Mouse (Mus musculus): ENCODE measurements around the gene Abca8a. TPM values are rescaled to one million over a fixed set of nuclear protein-coding genes. Genes with fewer than 3 reads are reported as not detected.

Gene Abca8a
- 10 to 100 TPM; 38.8 to 88.2 (median 58.5) TPM for total RNA-seq (2022)

DNA sequence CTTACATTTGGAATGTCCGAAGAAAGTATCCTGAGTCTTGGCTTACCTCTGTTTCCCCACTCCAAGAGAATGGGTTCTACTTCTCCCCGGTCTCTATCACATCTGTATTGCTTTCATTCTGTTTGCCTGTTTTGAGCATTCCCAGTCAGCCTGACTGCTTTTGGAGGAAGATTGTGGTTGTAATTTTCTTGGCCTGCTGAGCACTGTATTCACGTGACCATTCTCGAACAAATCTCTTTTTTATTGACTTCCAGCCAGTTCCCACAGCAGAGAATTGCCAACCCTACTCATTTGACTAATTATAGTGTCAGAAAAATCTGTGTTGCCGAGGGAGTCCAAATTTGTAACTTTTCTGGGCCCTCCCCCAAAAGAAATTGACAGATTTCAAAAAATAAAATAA lies at the start of gene Abca8a:
Gene Abca8a, minus strand, starts transcription at position 121 of the 400 bp plus-strand sequence.
- no peak for DNase-seq

DNA sequence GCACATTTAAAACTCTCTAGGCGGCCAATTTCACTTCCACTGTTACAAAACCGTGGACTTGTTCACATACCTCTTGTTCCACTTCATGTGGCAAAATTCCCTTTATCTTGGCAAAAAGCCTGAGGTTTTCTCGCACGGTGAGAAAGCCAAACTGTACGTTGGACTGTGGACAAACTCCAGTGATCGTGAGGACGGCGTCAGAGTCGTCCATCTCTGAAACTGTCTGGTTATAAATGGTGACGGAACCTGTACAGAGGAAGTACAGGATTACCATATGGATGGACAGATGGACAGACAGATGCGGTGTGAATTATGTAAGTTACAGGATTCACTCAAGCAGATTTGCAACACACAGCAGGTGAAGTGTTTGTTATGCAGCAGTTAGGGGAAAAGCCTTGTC lies 49.6 kb upstream of the Abca8a start:
- DNase-seq = no peak

DNA sequence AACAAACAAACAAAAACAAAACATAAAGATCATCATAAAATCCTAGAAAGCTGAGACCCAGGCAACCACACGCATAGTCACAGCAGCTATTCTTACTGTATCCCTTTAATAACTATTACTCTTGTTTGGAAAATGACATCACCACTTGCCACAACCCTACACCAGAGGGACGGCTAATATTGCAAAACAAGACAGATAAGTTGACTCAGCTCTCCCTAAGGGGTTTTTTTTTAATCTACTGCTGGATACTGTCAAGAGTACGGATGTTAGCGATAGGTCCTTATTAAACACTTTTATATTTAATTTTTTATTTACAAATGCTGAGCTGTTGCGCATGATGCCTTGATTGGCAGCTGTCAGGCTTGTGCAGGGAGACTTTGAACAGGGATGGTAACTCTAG lies 35.0 kb upstream of the Abca8a start:
- DNase-seq = no peak

DNA sequence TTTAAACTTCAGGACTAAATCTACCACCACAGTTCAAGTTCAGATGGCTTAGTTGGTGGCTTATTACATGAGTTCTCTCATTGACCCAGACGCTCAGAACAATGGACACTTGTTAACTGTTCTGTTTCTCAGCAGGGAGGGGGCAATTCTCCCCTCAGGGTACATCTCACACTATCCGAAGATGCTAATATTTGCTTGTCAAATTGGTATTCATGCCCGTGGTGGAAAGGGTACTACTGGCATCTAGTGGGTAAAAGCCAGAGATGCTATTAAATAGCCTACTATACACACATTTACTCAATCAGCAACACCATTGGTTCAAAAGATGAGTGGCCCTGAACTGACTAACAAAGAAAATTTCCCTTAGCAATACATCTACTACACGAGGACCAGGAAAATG lies 15.4 kb upstream of the Abca8a start:
- no peak for DNase-seq

- DNase-seq = no peak
These were observed 5.7 kb upstream of the Abca8a start for GRCm38 (mm10) chr11:110101437-110101836.

DNA sequence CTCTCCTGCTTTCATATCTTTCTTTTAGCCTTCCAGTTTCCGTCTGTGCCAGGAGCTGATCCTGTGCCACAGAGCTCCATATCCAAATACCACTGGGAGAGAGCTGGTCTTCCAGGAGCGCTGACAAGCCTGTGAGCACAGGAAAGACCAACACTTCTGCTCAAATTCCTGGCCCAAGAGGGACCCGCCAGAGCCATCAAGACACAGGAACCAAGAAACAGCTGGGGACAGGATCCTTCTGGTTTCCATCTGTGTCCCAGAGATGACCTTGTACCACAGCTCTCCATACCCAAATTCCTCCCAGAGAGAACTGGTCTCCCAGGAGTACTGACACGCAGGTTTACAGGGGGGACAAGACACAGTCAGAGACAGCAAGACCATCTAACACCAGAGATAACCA lies 3.1 kb upstream of the Abca8a start:
- DNase-seq = no peak

DNA sequence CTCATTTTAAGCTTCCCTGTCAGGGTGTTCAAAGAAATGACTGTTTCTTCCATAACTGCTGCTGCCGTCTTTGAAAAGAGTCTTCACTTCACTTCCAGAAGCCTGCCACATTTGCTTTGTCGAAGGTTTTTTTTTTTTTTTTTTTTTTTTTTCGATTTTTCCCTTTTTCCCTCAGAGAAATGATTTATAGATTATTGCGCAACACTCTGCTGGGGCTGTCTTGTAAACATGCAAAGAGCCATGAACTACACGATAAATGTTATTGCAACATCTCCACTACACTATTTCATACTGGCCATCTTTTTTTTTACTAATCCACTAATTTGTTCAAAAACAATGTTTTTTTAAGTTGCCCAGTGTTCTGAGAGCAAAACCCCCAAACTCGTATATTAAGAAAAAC lies 1.7 kb upstream of the Abca8a start:
- DNase-seq = no peak

DNA sequence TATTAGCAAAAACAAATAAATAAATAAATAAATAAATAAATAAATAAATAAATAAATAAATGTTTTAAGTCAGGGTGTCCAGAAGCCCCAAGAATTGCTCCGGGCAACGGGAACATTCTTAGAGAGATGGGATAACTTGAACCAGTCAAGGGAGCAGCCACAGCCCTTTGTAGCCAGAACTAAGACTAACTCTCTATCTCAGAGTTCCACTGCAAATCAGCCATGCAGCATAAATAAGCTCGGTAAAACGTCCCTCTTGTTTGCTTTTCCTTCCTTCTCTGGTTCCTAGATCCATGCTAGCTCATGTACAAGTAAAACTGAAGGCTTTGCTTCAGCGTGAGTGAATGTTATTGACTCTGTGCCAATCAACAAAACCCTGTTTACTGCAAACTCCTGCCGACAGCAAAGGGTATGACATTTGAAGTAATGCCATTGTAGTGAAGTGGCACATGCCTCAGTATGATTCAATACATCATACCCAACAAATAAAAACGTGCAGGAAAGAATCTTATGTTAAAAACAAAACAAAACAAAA lies 865 bp downstream of the Abca8a start:
- no peak for DNase-seq

- peak; percentile 8 for DNase-seq
These were observed 1.5 kb downstream of the Abca8a start for GRCm38 (mm10) chr11:110094236-110094635.

DNA sequence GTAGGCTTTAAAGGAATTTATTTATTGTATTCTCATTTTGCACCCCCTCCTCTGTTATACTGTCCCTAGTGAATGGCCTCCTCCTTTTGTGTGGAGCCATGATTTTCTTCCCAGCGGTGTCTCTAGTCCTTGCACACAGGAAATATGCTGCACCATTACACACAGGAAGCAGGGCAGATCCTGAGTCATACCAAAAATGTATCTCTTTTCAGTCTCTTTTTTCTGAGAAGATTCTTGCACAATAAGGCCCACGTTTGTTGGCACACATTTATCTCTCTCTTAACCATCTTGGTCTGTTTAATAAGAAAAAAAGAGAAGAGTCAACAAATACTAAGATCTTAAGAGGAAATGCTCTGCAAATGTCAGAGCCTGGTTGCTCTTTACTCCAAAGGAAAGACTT lies 4.5 kb downstream of the Abca8a start:
- no peak for DNase-seq

DNA sequence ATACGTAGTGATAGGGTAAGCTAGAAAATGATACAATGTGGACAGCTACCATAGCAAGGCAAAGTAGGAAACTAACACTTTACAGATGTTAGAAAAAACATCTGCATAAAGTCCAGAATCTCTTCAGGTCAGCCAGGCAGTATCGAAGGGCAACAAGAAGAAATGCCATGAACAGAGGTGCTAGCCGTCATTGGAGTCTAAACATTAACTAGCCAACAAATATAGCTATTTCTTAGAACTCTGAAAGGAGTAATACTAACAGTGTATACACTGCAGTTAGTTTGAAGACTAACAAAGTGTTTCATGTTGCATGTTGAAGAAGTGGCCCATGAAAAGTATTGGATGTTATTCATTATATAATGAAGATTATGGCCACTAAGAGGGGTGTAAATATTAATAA lies 23.6 kb downstream of the Abca8a start:
- DNase-seq = no peak

DNA sequence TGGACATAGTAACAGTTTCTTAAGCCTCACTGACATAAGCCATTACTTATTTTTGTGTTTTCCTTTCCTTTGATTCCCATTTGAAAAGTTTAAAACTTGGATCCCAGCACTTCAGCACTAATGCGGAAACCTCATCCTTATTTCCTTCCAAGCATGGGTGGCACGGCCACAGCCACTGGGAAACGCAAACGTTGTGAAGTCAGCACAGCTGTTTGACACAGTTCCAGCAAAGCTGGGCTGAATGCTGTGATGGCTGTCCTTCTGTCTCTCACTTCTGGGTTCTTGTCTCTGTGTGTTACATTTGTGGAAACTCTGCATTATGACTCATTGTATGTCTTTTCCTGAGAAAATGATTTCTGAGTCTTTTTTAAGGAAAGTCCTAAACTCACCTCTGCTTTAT lies 34.7 kb downstream of the Abca8a start:
- DNase-seq = no peak

GRCm38 (mm10) chr11:110060127-110060526 lies 35.7 kb downstream of the Abca8a start:
- DNase-seq = no peak

DNA sequence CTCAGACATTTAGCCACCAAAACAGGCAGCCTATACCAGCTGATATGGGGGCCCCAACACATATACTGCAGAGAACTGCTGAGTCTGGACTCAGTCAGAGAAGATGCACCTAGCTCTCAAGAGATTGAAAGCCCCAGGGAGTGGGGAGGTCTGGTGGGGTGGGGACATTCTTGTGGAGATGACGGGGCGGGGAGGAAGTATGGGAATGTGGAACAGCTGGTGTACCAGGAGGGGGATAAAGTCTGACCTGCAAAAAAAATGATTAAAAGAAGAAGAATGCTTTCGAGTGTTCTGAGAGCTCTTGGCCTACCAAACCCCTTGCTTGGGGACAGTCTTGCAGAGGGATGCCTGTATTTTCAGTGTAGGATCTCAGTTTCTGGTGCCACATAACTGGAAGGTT lies 42.1 kb downstream of the Abca8a start:
- DNase-seq = no peak

- no peak for DNase-seq
These were observed 58.0 kb downstream of the Abca8a start for GRCm38 (mm10) chr11:110037795-110038194.

- no peak for DNase-seq
These were observed 66.7 kb downstream of the Abca8a start for GRCm38 (mm10) chr11:110028913-110029695.

DNA sequence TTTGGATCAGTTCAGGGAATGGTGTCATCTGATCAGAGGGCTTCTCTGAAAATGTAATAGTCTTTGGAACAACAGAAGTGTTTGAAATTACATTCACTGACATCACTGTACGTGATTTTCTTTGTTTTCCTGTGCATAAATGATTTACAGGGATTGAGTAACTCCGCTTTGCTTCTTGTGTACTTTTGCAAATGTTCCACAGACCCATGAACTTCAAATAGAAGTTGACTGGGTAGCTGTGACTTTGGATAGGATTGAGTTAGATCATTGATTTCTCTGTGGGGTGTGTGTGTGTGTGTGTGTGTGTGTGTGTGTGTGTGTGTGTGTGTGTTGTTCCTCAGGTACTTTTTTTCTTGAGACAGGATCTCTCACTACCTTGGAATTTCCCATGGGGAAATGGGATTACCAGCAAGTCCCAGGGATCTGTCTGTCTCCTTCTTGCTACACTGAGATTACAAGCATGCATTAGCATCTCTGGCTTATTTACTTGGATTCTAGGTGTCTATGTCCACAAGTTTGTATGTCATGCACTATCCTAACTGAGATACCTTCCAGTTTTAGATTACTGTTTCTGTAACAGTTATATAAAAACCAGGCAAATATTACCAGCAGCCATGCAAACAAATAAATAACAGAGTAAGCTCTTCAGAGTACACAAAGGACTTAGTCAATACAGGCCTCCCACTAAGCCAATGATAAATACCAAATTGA lies 84.8 kb downstream of the Abca8a start:
- no peak for DNase-seq

DNA sequence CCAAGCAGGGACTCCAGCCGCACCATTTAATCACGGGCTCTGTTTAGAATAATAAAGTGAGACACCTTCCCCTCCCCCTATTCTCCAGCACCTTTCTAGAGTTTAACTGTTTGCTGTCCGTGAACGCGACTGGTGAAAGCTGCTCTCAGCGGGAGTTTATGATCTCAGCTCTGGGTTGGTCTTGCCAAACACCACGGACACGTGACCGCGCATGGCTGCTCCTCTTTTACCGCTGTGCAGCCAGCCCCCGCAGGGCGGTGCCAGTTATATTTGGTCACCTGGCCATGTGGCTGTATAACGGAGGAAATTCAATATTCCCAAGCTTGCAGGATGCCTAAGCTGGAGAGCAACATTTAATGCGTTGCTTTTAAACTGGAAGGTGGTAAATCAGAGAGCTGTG lies 100.2 kb downstream of the Abca8a start, which contains the start of gene Abca8b:
Gene Abca8b, minus strand, starts transcription at position 222 of the 400 bp plus-strand sequence.
- DNase-seq = peak; percentile 60

DNA sequence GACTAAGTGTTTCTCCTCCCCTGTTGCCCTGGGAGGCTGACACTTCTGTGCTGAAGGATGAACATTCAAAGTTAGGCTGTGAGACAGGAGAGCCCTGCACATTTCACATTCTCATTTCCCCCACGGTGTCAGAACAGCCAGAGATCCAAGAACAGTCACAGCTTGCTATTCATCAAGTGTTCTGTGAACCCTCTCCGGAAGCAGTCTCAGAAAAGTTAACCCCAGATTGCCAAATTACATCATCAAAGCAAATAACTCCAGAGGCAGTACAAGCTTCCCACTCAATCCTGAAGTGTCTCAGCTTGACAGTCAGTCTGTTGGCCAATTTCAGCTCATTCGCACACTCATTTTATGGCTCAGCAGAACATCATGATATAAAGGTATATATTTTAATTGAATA lies 100.8 kb downstream of the Abca8a start:
- no peak for DNase-seq

DNA sequence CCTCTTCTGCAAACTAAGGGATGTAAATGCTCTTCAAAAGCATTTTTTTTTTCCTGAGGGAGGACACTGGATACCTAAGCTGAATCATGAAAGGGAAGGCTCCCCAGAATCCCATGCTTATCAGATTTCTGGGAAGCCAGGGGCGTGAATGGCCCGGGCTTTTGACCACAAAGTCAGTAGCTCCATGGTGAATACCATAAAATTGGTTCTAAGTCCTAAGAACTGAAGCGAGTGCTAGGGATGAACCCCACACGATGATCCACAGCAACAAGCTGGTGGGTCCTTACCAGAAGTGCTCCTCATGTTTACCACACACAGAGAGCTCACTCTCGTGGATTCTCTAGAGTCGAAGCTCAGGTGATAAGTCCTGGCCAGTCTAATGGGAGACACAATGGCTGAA lies 101.8 kb downstream of the Abca8a start:
- no peak for DNase-seq

DNA sequence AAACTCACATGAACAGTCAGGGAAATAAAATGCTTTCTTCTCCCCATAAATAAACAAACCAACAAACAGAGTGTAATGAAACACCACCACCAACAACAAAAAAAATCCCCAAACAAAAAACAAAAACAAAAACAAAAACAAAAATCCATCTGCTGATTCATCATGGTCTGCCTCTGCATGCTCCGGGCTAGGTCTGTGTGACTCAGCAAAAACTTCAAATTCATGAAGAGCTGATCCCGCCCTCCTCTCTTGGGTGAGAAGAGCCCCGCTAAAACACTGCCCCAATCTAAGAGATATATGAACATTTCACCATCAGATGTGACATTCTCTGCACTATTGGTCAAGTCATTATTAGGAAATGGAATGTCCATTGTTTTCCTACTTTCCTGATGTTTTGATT lies 104.5 kb downstream of the Abca8a start:
- DNase-seq = no peak

- no peak for DNase-seq
These were observed 105.5 kb downstream of the Abca8a start for GRCm38 (mm10) chr11:109990256-109990655.

GRCm38 (mm10) chr11:109988164-109988563 lies 107.6 kb downstream of the Abca8a start:
- DNase-seq = no peak

Data from adrenal gland, adult 8-10 months (tissue).